Mouse (Mus musculus) G1E (cell line): ENCODE results near the gene Btbd9. TPM values are rescaled to one million over a fixed set of nuclear protein-coding genes. Genes with fewer than 3 reads are reported as not detected.

Experiments used
- ATAC-seq: 2 replicates; pipeline ENCODE4 v1.8.0; 2016; ENCODE audit warnings: mild to moderate bottlenecking; ENCODE audit not compliant: insufficient number of reproducible peaks, poor library complexity, low FRiP score, severe bottlenecking; ENCODE audit errors: extremely low read depth
- DNase-seq: peaks from one replicate; pipeline ENCODE4 v3.0.0; 2012; ENCODE audit warnings: low spot score
- H3K27me3 ChIP-seq: 2 replicates; pipeline ENCODE4 v1.6.1; 2012; ENCODE audit warnings: mild to moderate bottlenecking, low read length, inconsistent platforms; ENCODE audit not compliant: insufficient read depth
- H3K36me3 ChIP-seq: replicated peaks from 2 replicates; pipeline ENCODE3; 2012; ENCODE audit warnings: mild to moderate bottlenecking, inconsistent platforms
- H3K4me1 ChIP-seq: 2 replicates; pipeline ENCODE4 v1.6.1; 2012; ENCODE audit warnings: low read depth, low read length, inconsistent platforms, mixed read lengths; ENCODE audit not compliant: insufficient read depth
- H3K4me3 ChIP-seq: 2 replicates; pipeline ENCODE4 v1.5.1; 2012; ENCODE audit warnings: low read depth, mild to moderate bottlenecking, inconsistent platforms, low read length, moderate library complexity, mixed read lengths
- H3K9me3 ChIP-seq: replicated peaks from 2 replicates; pipeline ENCODE4 v1.6.1; 2012; ENCODE audit warnings: inconsistent platforms
- CTCF ChIP-seq: IDR thresholded peaks from 2 replicates; pipeline ENCODE4 v1.5.1; 2012; ENCODE audit warnings: low read depth, low read length, inconsistent platforms, mixed read lengths
- GATA1 ChIP-seq: IDR thresholded peaks from 2 replicates; pipeline ENCODE4 v1.6.1; 2012; ENCODE audit warnings: borderline replicate concordance, low read length, inconsistent platforms, mixed read lengths
- GATA2 ChIP-seq: IDR thresholded peaks from 2 replicates; pipeline ENCODE4 v1.6.1; 2012; ENCODE audit warnings: low read depth, low read length, inconsistent platforms, borderline replicate concordance
- POLR2AphosphoS5 ChIP-seq: IDR thresholded peaks from 2 replicates; pipeline ENCODE4 v1.6.1; 2012; ENCODE audit warnings: low read depth, low read length, inconsistent platforms; ENCODE audit not compliant: insufficient replicate concordance
- TAL1 ChIP-seq: conservative IDR thresholded peaks from 2 replicates; pipeline ENCODE4 v1.6.1; 2012; ENCODE audit warnings: low read depth, low read length, inconsistent platforms, mixed read lengths
- polyA plus RNA-seq: library from polyadenylated mRNA; stranded (reverse); fragments of >175 nt; gene quantifications from 2 replicates; pipeline ENCODE4 v1.2.3, GENCODE M21; 2012
- total RNA-seq, 2 experiments: library from RNA; stranded (forward) in 1 of 2; stranded (reverse) in 1 of 2; fragments of 200-1000 nt in 1 of 2; fragments of >200 nt in 1 of 2; fragmentation: Nextera tagmentation in 1 of 2; gene quantifications; 2 replicates each; pipeline ENCODE4 v1.2.3; 2014 to 2017

The Btbd9 gene
- total and polyA plus RNA-seq, 3 experiments = 33.6 to 68.4 (median 57.5) TPM

DNA sequence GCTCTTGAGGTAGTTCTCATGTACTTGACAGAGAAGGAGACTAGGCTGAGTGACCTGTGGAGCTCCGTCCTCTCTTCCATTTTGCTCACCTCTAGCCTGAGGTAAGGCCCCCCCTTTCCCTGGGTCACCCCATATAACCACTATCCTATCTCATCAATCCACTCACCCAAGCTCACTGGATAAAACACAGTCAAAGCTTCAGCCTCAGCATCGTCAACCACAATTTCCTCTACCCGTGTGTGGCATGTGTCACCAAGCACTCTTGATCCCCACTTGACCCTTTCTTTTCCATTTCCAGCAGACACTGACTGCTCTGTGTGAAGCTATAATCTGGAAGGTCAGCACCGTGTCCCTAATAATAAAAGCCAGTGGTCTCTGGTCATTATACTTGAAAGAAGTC is 157.8 kb downstream of the Btbd9 start:
- DNase-seq = no peak
- no peak overlapping the region for H3K4me3 ChIP-seq

DNA sequence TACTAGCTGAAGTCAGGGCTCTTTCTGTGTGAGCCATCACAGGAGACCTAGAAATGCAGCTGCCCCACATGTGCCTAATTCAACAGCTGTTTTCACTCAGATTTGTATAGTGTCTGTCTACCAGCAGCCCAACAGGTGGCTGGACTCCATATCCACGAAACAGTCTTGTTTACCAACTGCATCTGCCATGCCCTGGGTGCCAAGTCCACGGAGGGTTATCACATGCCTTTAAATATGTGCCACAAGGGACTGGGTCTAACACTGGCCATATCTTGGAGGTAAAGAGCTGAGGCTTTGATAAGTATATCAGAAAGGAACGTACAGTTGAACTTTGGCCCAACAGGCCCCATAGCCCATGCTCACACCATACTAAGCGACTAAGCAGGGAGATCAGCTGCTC is 159.2 kb downstream of the Btbd9 start:
- TF ChIP-seq POLR2AphosphoS5 = no peak
- no peak for TF ChIP-seq CTCF
- TF ChIP-seq GATA2 = no peak
- no peak for TF ChIP-seq GATA1
- TF ChIP-seq TAL1 = no peak
- Histone ChIP-seq H3K4me1 (no peaks in the 10 kb centered on the region), H3K9me3 (no peaks in the 10 kb centered on the region), H3K4me3 (no peak overlapping the region), H3K36me3 (peaks cover 11% of the 10 kb centered on the region), H3K27me3 (no peaks in the 10 kb centered on the region)
- DNase-seq = no peak
- ATAC-seq = no peak

More for the DNA sequence above, 157.8 kb downstream of the Btbd9 start:
- H3K36me3 ChIP-seq = peaks cover 8% of the 10 kb centered on the region
- H3K9me3 ChIP-seq = no peaks in the 10 kb centered on the region
- H3K4me1 ChIP-seq = no peaks in the 10 kb centered on the region
- no peaks in the 10 kb centered on the region for H3K27me3 ChIP-seq
- TF ChIP-seq GATA2 (no peak), GATA1 (no peak)
- ATAC-seq = no peak

DNA sequence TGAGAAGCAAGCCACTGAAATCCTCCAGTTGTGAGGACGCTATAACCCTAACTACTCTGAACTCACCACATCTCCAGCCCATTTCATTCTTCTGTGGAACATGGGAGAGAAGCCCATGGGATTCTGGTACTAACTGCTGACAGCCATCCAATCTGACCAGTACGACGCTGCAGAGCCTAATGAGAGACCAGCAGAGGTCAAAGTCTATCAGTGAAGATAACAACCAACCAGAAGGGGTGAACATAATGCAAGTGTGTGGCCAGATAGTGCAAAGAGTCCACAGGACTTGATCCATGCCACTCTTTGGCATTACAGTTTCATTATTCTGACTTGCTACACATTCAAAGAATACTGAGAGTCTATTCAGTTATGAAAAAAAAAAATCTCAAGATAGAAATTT is 160.6 kb downstream of the Btbd9 start:
- no peaks in the 10 kb centered on the region for H3K4me1 ChIP-seq
- H3K27me3 ChIP-seq = no peaks in the 10 kb centered on the region
- H3K4me3 ChIP-seq = no peak overlapping the region
- H3K9me3 ChIP-seq = no peaks in the 10 kb centered on the region
- DNase-seq = no peak
- TF ChIP-seq POLR2AphosphoS5 = no peak
- TF ChIP-seq TAL1 = no peak
- no peak for TF ChIP-seq GATA1
- TF ChIP-seq GATA2 = no peak
- no peak for TF ChIP-seq CTCF
- peaks cover 22% of the 10 kb centered on the region for H3K36me3 ChIP-seq
- no peak for ATAC-seq

- H3K27me3 ChIP-seq = no peaks in the 10 kb centered on the region
- no peaks in the 10 kb centered on the region for H3K4me1 ChIP-seq
- H3K36me3 ChIP-seq = peaks cover 25% of the 10 kb centered on the region
- TF ChIP-seq TAL1 (no peak), GATA1 (no peak), CTCF (no peak), GATA2 (no peak), POLR2AphosphoS5 (no peak)
- ATAC-seq (no peak), DNase-seq (no peak)
- H3K4me3 ChIP-seq = no peak overlapping the region
- H3K9me3 ChIP-seq = no peaks in the 10 kb centered on the region
Observed at GRCm38 (mm10) chr17:30412991-30413390, 163.3 kb downstream of the Btbd9 start.

DNA sequence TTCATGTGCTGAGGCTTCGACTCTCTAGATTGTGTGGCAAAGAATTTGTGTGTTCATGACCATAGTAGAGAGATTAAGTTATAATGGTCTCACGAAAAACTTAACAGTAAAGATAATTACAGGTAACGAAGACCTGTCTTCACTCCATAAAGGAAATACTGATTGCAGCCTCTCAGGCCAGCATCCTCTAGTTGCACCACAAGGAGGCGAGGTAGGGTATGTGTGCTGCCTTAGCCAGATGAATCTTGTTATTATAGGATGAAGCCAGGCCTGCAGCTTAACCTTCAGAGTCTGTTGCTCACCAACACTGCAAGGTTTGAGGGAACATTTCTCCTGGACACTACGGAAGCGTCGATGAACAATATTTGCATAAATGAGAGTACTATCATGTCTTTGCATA is 170.3 kb downstream of the Btbd9 start:
- TF ChIP-seq GATA1 = no peak
- no peak for TF ChIP-seq POLR2AphosphoS5
- no peak for TF ChIP-seq GATA2
- TF ChIP-seq CTCF = no peak
- no peak for TF ChIP-seq TAL1
- ATAC-seq = no peak

GRCm38 (mm10) chr17:30402871-30403270 is 173.4 kb downstream of the Btbd9 start:
- peaks cover 8% of the 10 kb centered on the region for H3K36me3 ChIP-seq
- ATAC-seq = no peak
- TF ChIP-seq GATA2 (no peak), POLR2AphosphoS5 (no peak), CTCF (no peak), GATA1 (no peak), TAL1 (no peak)
- H3K9me3 ChIP-seq = no peaks in the 10 kb centered on the region
- H3K4me1 ChIP-seq = no peaks in the 10 kb centered on the region
- H3K4me3 ChIP-seq = no peak overlapping the region
- no peaks in the 10 kb centered on the region for H3K27me3 ChIP-seq
- no peak for DNase-seq

More for the DNA sequence above, 170.3 kb downstream of the Btbd9 start:
- H3K4me3 ChIP-seq = no peak overlapping the region
- DNase-seq = no peak
- H3K27me3 ChIP-seq = no peaks in the 10 kb centered on the region
- H3K9me3 ChIP-seq = no peaks in the 10 kb centered on the region
- H3K4me1 ChIP-seq = no peaks in the 10 kb centered on the region
- H3K36me3 ChIP-seq = peaks cover 13% of the 10 kb centered on the region

- ATAC-seq (no peak), DNase-seq (no peak)
- H3K4me1 ChIP-seq = no peaks in the 10 kb centered on the region
- H3K9me3 ChIP-seq = no peaks in the 10 kb centered on the region
- peaks cover 3% of the 10 kb centered on the region for H3K36me3 ChIP-seq
- no peaks in the 10 kb centered on the region for H3K27me3 ChIP-seq
- H3K4me3 ChIP-seq = no peak overlapping the region
- no peak for TF ChIP-seq CTCF
- no peak for TF ChIP-seq POLR2AphosphoS5
- no peak for TF ChIP-seq TAL1
- TF ChIP-seq GATA2 = no peak
- no peak for TF ChIP-seq GATA1
Observed at GRCm38 (mm10) chr17:30395261-30395660, 181.0 kb downstream of the Btbd9 start.
